Mouse (Mus musculus): ENCODE data around the gene Tmem101. TPM values are rescaled to one million over a fixed set of nuclear protein-coding genes. Genes with fewer than 3 reads are reported as not detected.
"Not testable (repeated sequence)": the region's sequence is repeated elsewhere in the genome, so short reads cannot be mapped to it uniquely, and the experiment has no call there.

The Tmem101 gene
- polyA plus RNA-seq, 1 experiment from 2014 or later = 40.5 TPM

DNA sequence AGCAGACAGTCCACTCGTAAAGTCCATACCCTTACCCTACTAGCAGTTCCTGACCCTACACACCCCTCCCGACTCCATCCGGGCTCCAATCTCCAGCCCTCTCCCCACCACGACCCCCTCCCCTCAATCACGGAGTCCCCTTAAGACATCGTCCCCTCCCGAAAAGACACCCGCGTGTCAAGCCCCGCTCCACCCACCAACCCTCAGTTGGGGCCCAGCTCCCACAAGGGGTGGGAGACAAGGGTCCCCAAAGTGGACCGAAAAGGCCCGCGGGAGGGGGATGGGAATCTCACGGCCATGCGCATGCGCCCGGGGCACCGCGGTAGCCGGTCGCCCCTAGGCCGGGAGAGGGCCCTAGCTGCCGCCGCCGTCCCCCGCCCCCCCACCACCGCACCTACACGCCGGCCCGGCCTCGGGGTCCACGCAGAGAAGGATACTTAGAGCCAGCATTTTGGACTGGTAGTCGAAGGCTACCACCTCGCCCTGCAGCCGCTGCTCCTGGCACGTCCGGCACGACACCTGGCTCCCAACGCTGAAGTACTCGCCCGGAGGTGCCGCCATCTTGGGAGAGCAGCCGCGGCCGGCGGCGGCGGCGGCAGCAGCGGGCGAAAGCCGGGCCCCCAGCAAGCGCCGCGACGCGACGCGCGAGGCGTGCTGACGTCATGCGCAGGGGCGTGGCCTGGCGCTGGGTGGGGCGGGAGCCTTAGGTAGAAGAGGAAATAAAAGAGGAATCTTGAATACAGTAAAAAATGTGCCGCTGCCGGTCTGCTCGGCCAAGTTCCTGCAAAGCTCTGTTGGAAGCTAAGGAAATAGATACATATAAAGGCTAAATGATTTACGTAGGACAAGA is 28.7 kb upstream of the Tmem101 start, which contains the start of gene Lsm12:
Gene Lsm12 (minus strand): TSS at position 651 of the 850 bp plus-strand sequence.
- H3K9ac ChIP-seq (replicated peaks) = peak within 1 kb of the TSS; percentile 92
- ATAC-seq = peak; percentile 88
- peak within 1 kb of the TSS; percentile 96 for H3K27ac ChIP-seq
- peak within 1 kb of the TSS; percentile 95 for H3K4me3 ChIP-seq (replicated peaks)
- H3K36me3 ChIP-seq = peaks cover 20% of the 10 kb centered on the region
- under 1% methylated on average over 68 of the region's 70 CpGs for WGBS
- no peaks in the 10 kb centered on the region for H3K27me3 ChIP-seq
- peaks cover 31% of the 10 kb centered on the region for H3K4me1 ChIP-seq (replicated peaks)
- peak within 1 kb of the TSS; percentile 82 for H3K4me2 ChIP-seq (replicated peaks)
- H3K9me3 ChIP-seq = no peaks in the 10 kb centered on the region

DNA sequence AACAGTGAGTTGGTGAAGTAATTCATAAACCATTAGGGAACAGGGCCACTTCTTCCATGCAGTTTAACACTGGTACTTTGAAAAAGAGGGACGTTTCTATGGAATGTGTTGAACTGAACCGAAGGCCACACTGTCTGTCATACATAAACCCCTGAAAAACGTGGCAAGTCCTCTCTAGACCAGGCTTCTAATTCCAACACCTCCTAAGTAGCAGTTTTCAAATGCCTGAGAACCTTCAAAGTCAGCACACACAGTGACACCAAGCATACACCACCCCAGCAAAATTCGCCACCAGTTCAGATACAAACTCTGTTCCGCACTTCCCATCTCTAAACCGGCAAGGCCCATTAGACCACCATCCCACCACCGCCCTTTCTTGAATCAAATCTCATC is 28.0 kb upstream of the Tmem101 start:
- Histone ChIP-seq H3K4me3 (replicated peaks) (peak overlapping the region; percentile 95), H3K9ac (replicated peaks) (peak overlapping the region; percentile 92), H3K9me3 (no peaks in the 10 kb centered on the region), H3K36me3 (peaks cover 22% of the 10 kb centered on the region), H3K4me2 (replicated peaks) (peak overlapping the region; percentile 82), H3K4me1 (replicated peaks) (peaks cover 31% of the 10 kb centered on the region), H3K27ac (peak overlapping the region; percentile 96), H3K27me3 (no peaks in the 10 kb centered on the region)
- no peak for ATAC-seq
- WGBS = 9% methylated on average over 7 of the region's 7 CpGs

DNA sequence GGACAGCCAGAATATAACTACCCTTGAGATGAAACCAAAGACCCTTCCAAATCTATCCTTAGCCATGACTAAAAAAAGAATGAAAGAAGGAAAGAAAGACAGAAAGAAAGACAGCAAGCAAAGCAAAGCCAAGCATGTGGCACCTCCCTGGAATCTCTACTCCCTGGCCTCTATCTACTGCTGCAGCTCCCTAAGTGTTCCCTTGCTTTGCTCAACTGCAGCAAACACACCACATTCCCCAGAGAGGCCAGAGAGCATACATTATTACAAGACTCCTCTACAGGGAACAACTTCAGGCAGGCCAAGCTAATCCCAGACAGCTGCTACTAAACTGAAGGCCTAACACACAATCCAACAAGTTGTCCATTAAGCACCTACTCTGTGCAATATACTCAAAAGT is 23.6 kb upstream of the Tmem101 start:
- H3K36me3 ChIP-seq = peaks cover 51% of the 10 kb centered on the region
- no peaks in the 10 kb centered on the region for H3K9me3 ChIP-seq
- H3K9ac ChIP-seq (replicated peaks) = no peak overlapping the region
- H3K4me3 ChIP-seq (replicated peaks) = no peak overlapping the region
- H3K4me2 ChIP-seq (replicated peaks) = no peak overlapping the region
- no peak for ATAC-seq
- peaks cover 23% of the 10 kb centered on the region for H3K4me1 ChIP-seq (replicated peaks)
- H3K27me3 ChIP-seq = no peaks in the 10 kb centered on the region
- H3K27ac ChIP-seq = no peak overlapping the region

DNA sequence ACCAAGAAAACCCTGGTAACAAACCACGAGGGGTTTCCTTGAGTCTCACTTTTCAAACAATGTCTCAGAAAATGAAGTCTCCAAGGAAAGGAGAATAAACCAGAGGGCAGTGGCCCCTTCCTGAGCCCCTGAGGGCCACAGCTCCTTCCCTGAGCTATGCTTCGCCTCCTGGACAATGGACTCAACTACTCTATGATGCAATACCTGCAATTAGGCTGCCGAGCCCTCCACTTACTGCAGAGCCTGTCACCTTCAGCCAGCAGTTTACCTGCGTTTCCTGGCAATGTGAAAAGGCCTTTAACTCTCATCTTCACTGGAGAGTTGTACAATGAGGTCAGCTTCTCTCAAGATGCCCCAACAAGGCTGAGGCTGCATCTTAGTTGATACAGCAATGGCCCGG is 12.5 kb upstream of the Tmem101 start:
- H3K36me3 ChIP-seq = peaks cover 63% of the 10 kb centered on the region
- no peaks in the 10 kb centered on the region for H3K9me3 ChIP-seq
- no peak for ATAC-seq
- H3K4me3 ChIP-seq (replicated peaks) = no peak overlapping the region
- 92% methylated on average over 5 of the region's 5 CpGs for WGBS
- no peak overlapping the region for H3K9ac ChIP-seq (replicated peaks)
- H3K27me3 ChIP-seq = no peaks in the 10 kb centered on the region
- no peak overlapping the region for H3K27ac ChIP-seq
- H3K4me2 ChIP-seq (replicated peaks) = no peak overlapping the region
- no peaks in the 10 kb centered on the region for H3K4me1 ChIP-seq (replicated peaks)

DNA sequence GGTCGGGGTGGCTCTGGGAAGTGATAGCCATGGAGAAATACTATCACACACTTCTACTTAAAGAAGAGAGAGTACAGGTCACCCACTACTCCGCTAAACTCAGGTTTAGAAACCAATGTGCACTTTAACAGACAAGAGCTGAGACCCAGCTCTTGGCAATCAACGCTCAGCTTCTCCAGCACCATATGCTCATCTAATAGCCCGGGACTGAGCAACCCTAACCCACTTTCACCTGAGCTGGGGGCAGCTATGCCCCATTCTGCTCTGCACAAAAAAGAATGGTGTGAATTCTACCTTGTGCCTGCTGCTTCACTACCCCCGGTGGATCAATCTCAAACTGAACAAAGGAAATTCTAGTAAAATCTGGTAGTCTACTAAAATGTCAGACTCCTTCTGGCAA is 11.3 kb upstream of the Tmem101 start:
- Histone ChIP-seq H3K9ac (replicated peaks) (no peak overlapping the region), H3K27me3 (no peaks in the 10 kb centered on the region), H3K4me1 (replicated peaks) (no peaks in the 10 kb centered on the region), H3K36me3 (peaks cover 72% of the 10 kb centered on the region), H3K9me3 (no peaks in the 10 kb centered on the region), H3K4me2 (replicated peaks) (no peak overlapping the region), H3K27ac (no peak overlapping the region), H3K4me3 (replicated peaks) (no peak overlapping the region)
- 93% methylated on average over 5 of the region's 5 CpGs for WGBS
- no peak for ATAC-seq

DNA sequence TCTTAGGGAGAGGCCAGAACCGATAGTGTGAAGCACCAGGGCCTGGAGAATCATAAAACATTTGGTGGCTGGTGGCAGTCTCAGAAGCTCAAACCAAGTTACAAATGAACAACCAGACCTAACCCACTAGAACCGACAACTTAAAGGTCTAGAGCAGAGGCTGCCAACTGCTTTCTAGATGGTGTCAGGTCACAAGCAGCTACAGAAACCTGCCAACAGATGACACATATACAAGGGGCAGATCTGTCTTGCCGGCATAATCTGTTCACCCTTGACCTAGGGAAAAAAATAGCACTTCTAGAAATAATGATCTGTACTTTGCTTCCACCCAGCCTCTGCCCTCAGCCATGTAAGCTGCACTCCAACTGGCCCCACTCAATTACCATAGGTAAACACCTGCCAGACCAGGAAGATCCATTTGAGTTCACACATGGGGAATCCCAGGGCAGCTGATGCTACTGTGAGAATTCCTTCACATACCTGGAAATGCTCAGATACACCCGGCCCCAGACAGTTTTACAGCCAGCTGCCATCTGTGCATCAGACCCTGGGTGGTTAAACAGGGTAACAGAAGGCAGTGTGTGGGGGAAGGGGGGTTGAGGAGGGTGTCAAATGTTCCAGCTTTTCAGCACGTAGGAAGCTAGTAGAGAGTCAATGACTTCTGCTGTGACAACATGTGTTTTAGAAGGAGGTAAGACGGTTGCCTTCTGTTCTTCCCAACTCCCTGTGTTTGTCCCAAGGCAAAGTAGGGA is 9.9 kb upstream of the Tmem101 start:
- H3K4me2 ChIP-seq (replicated peaks) = no peak overlapping the region
- H3K4me3 ChIP-seq (replicated peaks) = no peak overlapping the region
- peaks cover 80% of the 10 kb centered on the region for H3K36me3 ChIP-seq
- no peak overlapping the region for H3K9ac ChIP-seq (replicated peaks)
- no peak for ATAC-seq
- H3K4me1 ChIP-seq (replicated peaks) = no peaks in the 10 kb centered on the region
- WGBS = 76% methylated on average over 6 of the region's 6 CpGs
- H3K27ac ChIP-seq = no peak overlapping the region
- no peaks in the 10 kb centered on the region for H3K9me3 ChIP-seq
- no peaks in the 10 kb centered on the region for H3K27me3 ChIP-seq

DNA sequence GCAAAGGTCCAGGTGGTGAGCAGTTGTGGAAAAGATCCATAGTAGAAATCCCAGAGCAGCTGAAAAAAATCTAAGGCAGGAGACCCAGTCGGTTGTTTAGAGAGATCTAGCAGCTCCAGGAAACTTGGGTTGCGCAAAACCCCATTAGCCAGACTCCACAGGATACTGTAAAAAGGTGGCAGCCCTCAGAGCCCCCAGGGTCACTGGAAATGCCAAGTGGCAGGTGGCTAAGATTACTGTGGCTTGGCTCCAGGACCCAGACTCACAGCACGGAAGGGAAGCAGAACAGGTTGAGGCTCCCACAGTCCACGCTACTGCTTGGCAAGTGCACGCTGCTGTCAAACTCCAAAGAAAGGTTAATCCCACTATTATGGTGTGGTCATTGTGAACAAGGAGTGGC is 3.6 kb upstream of the Tmem101 start:
- H3K36me3 ChIP-seq = peaks cover 36% of the 10 kb centered on the region
- H3K27me3 ChIP-seq = no peaks in the 10 kb centered on the region
- WGBS = 78% methylated on average over 5 of the region's 5 CpGs
- H3K9me3 ChIP-seq = no peaks in the 10 kb centered on the region
- no peak overlapping the region for H3K9ac ChIP-seq (replicated peaks)
- no peak overlapping the region for H3K4me2 ChIP-seq (replicated peaks)
- no peak overlapping the region for H3K27ac ChIP-seq
- H3K4me1 ChIP-seq (replicated peaks) = peaks cover 10% of the 10 kb centered on the region
- no peak for ATAC-seq
- H3K4me3 ChIP-seq (replicated peaks) = no peak overlapping the region

DNA sequence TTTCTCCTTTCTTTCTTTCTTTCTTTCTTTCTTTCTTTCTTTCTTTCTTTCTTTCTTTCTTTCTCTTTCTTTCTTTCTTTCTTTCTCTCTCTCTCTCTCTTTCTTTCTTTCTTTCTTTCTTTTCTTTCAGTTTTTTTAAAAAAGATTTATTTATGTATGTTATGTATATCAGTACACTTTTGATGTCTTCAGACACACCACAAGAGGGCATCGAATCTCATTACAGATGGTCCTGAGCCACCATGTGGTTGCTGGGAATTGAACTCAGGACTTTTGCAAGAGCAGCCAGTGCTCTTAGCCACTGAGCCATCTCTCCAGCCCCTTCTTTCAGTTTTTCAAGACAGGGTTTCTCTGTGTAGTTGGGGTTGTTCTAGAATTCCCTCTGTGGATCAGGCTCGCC is 1.8 kb upstream of the Tmem101 start:
- H3K27ac ChIP-seq; H3K27me3 ChIP-seq; H3K4me1 ChIP-seq (replicated peaks); H3K9ac ChIP-seq (replicated peaks); H3K4me2 ChIP-seq (replicated peaks); ATAC-seq; H3K9me3 ChIP-seq; H3K4me3 ChIP-seq (replicated peaks): not testable (repeated sequence)
- WGBS = 80% methylated on average over 2 of the region's 2 CpGs
- peaks cover 33% of the 10 kb centered on the region for H3K36me3 ChIP-seq

DNA sequence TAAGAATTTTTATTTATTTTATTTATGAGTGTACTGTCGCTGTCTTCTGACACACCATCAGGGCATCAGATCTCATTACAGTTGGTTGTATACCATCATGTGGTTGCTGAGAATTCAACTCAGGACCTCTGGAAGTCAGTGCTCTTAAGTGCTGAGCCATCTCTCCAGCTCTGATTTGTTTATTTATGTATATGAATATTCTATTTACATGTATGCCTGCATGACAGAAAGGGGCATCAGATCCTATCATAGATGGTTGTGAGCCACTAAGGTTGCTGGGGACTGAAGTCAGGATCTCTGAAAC is 534 bp upstream of the Tmem101 start:
- Histone ChIP-seq H3K27me3 (no peaks in the 10 kb centered on the region), H3K4me2 (replicated peaks) (peak overlapping the region; percentile 93; the same call in 1 of the 2 replicates), H3K27ac (no peak overlapping the region), H3K9ac (replicated peaks) (no peak overlapping the region), H3K36me3 (peaks cover 31% of the 10 kb centered on the region), H3K9me3 (no peaks in the 10 kb centered on the region), H3K4me3 (replicated peaks) (no peak overlapping the region), H3K4me1 (replicated peaks) (peaks cover 10% of the 10 kb centered on the region)
- ATAC-seq = no peak; the same call in 1 of the 2 replicates
- WGBS = 12% methylated on average over 1 of the region's 1 CpGs

DNA sequence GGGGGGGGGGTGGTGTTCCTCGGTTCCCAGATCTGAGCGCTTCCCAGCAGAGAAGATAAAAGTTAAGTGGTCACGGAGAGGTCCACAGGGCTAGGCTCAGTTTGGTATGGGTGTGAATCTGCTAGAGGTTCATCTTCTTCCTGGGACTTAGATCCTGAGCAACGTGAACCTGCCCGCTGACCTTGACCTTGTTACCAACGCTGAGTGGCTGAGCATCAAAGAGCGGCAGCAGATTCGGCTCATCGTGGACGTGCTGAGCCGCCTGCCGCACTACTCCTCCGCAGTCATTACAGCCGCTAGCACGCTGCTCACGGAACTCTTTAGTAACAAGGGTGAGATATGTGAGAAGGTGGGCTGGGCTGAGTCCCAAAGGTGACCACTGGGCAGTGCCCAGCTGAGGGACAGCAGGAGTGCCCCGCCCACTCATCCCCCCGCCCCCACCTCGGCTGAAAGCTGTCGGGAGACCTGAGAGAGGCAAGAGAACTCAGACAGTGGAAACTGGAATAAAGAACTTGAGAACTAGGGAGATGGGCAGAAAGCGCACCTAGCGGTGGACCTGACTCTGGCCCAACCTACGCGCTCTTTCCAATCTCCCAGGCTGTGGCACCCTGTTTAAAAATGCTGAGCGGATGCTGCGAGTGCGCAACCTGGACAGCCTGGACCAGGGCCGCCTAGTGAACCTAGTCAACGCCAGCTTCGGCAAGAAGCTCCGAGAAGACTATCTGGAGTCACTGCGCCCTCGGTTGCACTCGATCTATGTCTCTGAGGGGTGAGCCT is 8.8 kb downstream of the Tmem101 start:
- Histone ChIP-seq H3K27ac (no peak overlapping the region), H3K4me1 (replicated peaks) (peaks cover 15% of the 10 kb centered on the region), H3K36me3 (peaks cover 2% of the 10 kb centered on the region), H3K4me2 (replicated peaks) (no peak overlapping the region), H3K27me3 (peaks cover 75% of the 10 kb centered on the region), H3K9ac (replicated peaks) (no peak overlapping the region), H3K9me3 (no peaks in the 10 kb centered on the region), H3K4me3 (replicated peaks) (no peak overlapping the region)
- 14% methylated on average over 34 of the region's 34 CpGs for WGBS
- no peak for ATAC-seq

DNA sequence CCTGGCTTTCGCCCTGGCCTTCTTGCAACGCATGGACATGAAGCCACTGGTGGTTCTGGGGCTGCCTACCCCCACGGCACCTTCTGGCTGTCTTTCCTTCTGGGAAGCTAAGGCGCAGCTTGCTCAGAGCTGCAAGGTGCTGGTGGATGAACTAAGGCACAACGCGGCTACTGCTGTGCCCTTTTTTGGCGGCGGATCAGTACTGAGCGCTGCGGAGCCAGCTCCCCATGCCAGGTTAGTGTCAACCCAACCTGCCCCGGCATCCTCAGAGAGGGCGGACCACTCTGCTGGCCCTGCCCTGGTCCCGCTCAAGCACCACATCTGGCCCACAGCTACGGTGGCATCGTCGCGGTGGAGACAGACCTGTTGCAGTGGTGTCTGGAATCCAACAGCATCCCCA is 9.7 kb downstream of the Tmem101 start:
- H3K27ac ChIP-seq = no peak overlapping the region
- H3K4me3 ChIP-seq (replicated peaks) = no peak overlapping the region
- H3K27me3 ChIP-seq = peaks cover 76% of the 10 kb centered on the region
- no peak overlapping the region for H3K9ac ChIP-seq (replicated peaks)
- H3K4me2 ChIP-seq (replicated peaks) = no peak overlapping the region
- no peaks in the 10 kb centered on the region for H3K36me3 ChIP-seq
- WGBS = 10% methylated on average over 17 of the region's 17 CpGs
- H3K9me3 ChIP-seq = no peaks in the 10 kb centered on the region
- ATAC-seq = no peak
- peaks cover 15% of the 10 kb centered on the region for H3K4me1 ChIP-seq (replicated peaks)

DNA sequence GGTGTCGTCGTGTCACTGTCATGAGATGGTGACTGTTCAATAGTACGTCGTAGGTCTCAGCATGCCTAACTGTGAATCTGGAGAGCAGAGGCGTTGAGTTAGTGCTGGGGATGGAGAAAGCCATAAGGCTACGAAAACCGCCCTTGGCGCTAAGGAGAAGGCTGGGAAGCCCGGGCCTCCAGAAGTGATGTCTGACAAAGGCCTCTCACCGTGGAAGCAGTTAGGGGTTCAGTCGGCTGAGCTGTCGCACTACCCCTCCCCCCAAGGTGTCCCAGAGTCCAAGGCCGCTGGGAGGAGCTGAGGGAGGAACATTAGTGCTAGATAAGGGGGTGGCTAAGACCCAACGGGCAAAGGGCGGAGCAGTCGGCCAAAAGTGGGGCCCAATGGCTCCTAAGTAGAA is 10.2 kb downstream of the Tmem101 start:
- Histone ChIP-seq H3K9ac (replicated peaks) (no peak overlapping the region), H3K36me3 (no peaks in the 10 kb centered on the region), H3K4me1 (replicated peaks) (peaks cover 15% of the 10 kb centered on the region), H3K27ac (no peak overlapping the region), H3K27me3 (peaks cover 76% of the 10 kb centered on the region), H3K9me3 (no peaks in the 10 kb centered on the region), H3K4me2 (replicated peaks) (peak overlapping the region; percentile 39; the same call in 1 of the 2 replicates), H3K4me3 (replicated peaks) (no peak overlapping the region)
- ATAC-seq = no peak
- WGBS = 6% methylated on average over 16 of the region's 16 CpGs
